Mouse (Mus musculus) gonadal fat pad, adult 2 months (tissue): ENCODE results near the gene Zfp108. TPM values are rescaled to one million over a fixed set of nuclear protein-coding genes. Genes with fewer than 3 reads are reported as not detected.

ENCODE experiments used
- DNase-seq: peaks from one replicate; pipeline ENCODE4 v3.0.0-alpha.2; 2012; ENCODE audit warnings: low read depth
- polyA plus RNA-seq: library from polyadenylated mRNA; depleted of rRNA; stranded (reverse); fragments of >200 nt; gene quantifications from 2 replicates; pipeline ENCODE4 v1.2.3, GENCODE M21; 2012; rRNA removed

Gene Zfp108
- polyA plus RNA-seq, 1 experiment: 1.9 TPM

DNA sequence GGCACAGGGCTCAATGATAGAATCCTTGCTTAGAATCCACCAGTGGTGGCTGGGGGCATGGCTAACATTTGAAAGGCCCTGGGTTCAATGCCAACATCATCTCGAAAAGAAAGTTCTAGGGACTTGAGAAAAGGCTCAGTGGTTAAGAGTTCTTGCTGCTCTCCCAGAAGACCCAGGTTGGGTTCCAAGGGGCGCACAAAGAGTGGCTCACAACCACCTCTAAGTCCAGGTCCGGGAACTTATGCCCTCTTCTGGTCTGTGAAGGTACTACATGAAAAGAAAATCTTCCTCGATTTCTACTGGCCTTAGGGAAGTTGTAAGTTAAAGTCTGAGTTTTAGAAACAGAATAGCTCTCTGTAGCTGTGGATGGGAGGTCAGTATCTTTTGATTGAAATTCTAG is 31.5 kb downstream of the Zfp108 start:
- DNase-seq: no peak

DNA sequence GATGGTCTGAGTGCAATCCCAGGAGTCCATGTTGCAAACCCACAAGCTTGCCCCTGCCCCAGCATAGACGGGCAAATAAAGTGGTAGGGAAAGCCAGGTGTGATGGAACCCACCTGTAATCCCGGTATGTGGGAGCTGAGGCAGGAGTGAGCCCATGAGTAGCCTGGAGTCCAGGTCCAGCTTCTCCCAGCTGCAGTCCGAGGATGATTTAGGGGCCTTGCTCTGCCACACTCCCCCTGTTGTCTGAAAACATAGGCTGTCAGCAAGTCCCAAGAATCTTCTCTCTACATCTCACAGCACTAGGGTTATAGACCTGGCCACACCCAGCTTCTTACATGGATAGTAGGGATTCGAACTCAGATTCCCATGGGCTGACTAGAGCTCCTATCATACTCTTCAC is 32.3 kb downstream of the Zfp108 start:
- DNase-seq: no peak

DNA sequence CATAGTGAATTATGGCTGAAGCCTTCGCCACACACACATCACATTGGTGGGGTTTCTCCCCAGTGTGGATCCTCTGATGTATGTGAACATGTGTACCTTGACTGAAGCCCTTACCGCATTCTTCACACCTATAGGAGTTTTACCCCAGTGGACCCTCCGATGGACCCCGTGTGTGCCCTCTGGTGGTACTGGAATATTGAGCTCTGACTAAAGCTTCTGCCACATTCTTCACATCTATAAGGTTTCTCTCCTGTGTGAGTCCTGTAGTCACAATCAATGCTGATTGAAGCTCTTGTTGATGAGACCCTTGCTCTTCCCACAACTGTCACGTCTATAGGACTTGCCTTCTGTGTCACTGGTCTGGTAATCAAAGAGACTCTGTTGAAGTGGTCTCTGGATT is 33.1 kb downstream of the Zfp108 start:
- DNase-seq: no peak

- no peak for DNase-seq
Observed at GRCm38 (mm10) chr7:24288512-24288911, 33.9 kb downstream of the Zfp108 start.

GRCm38 (mm10) chr7:24290106-24290693 is 35.6 kb downstream of the Zfp108 start:
- no peak for DNase-seq

GRCm38 (mm10) chr7:24291387-24292090 is 36.9 kb downstream of the Zfp108 start:
- DNase-seq: no peak

DNA sequence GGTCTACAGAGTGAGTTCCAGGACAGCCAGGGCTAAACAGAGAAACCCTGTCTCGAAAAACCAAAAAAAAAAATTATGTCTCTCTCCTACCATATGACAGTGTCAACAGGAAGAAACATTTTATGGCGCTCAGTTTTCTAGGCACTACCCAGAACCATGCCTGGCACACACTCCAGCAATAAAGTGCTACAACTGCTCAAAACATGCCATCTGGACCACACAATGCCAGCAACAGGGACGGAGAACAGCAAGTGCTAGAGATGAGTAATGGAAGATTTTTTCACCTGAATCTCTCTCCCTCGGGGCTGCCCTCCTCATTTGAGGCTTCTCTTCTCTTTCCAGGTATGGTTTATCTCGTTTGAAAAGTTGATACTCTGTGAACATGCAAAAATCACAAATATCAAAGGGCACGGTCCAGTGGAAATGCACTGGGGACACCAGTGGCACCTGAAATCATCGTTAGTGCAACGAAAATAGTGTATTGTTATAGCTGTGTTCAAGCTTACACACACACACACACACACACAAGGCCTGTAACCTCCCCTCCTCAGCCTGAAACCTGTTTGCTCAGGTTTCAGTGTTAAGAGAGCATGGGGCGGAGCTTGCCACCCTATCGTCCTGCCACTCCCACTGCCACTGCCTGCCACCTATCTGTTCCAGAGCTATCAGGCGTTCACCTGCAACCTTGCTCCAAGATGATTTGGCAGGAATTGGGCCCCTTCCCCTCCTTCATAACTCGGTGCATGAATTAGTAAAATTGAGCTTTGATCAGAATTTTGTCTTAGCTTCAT is 38.7 kb downstream of the Zfp108 start:
- no peak for DNase-seq

- no peak for DNase-seq
Observed at GRCm38 (mm10) chr7:24294763-24295162, 40.2 kb downstream of the Zfp108 start.

DNA sequence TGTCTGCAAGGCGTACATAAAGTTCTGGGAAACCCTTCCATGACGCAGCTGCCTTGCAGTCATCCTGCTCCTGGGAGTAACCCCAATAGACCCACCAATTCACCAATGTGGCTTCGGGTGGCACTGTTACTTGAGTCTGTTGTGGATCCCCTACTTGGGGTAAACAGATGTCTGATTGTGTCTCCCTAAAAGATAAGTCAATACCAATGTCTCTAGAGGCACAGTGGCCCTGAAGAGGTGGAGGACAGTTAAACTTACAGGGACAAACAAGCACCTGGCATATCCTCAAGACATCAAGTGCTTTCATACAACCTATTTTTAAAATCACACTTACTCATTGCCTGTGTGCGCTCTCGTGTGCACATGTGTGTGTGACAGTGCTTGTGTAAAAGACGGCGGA is 40.8 kb downstream of the Zfp108 start:
- DNase-seq: no peak

GRCm38 (mm10) chr7:24296386-24296785 is 41.8 kb downstream of the Zfp108 start:
- DNase-seq: no peak

GRCm38 (mm10) chr7:24297361-24298095 is 42.9 kb downstream of the Zfp108 start:
- no peak for DNase-seq

- DNase-seq: no peak
Observed at GRCm38 (mm10) chr7:24298635-24298972, 44.0 kb downstream of the Zfp108 start.

DNA sequence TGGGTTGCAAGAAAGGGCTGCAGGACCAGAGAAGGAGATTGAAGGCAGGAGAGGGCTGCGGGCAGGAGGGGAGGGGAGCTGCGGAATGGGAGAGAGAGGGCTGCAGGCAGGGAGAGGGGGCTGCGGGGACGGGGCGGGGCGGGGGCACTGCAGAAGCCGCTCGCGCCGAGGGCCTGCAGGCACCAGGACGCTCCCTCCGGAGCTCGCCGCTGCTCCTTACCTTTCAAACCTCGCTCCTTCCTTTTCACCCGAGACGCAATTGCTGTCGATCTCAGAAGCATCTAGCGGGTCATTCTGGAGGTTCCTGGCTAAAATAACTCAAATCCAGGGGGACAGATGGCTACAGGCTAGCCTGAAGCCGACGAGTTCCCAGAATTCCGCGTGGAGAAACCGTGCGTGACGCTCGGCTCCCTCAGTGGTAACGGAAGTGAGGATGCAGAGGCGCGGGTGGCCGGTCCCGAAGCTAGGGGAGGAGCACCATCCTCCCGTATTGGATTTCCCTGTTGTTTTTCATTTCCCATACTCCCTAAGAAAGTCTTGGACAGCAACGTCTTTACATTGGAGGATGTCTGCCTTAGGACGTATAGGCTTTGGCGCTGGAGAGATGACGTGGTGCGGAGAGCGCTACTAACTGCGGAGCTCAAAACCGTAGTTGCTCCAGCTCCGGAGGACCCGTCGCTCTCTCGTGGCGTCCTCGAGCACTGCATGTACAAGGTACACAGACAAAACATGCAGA is 44.5 kb downstream of the Zfp108 start:
- DNase-seq: no peak

DNA sequence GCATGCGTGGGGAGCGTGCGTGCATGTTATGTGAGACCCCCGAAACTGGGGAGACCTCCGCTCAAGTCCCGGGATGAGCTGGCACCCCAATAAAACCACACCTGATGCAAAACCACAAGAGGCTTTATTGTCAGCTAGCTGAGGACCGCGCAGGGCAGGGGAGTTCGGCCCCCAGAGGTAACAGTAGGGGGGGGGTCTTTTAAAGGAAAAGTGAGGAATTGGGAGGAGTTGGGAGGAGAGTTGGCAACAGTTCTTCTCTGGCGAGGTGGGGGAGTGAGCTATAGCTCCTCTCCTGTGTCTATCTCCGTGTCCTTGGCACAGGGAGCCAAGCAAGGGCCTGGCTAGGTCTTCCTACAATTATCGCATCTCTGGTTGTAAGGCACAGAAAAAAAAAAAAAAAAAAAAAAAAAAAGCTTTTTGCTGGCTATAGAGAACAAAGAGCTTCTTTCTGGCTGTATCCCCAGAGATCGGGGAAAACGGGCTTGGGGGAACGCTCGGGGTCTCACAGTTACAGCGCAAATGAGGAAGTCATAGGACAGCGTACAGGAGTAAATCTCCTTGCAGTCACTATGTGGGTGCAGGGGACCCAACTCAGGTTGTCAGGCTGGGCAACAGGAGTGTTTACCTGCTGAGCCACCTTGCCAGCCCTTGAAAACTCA is 45.4 kb downstream of the Zfp108 start:
- no peak for DNase-seq

DNA sequence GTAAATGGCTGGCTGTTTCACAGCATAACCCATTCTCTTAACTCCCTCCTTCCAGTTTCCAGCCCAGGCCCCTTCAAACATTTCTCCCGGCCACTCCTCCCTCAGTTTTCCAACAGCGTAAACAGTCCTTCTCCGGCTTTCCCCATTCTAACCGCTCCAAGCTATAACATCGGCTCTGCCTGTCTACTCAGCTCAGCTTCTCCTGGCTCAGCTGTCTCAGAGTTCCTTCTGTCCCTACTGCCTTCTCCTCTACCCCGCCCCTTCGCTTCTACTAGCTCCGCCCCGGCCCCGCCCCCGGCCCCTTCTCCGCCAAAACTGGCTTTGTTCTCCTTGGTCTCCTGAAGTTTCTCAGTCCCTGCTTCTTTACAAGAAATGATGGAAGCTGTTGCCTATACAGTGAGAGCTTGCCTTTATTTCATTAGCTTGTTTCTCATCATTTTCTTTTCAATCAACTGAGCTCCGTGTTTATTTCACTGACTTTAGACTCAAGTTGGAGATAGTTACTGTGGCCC is 46.2 kb downstream of the Zfp108 start, which contains the start of gene Zfp61:
Gene Zfp61 (minus strand): TSS at position 462 of the 512 bp plus-strand sequence.
- DNase-seq: no peak

Other genes starting within 250 kb of the Zfp108 start
- gene Vmn1r183, start 201.5 kb upstream of the Zfp108 start, polyA plus RNA-seq: not detected in 2 replicates
- 13.1 and 14.2 TPM in 2 replicates for gene Zfp180, start 172.9 kb upstream of the Zfp108 start, polyA plus RNA-seq
- gene Zfp112, start 142.5 kb upstream of the Zfp108 start, polyA plus RNA-seq: 2.6 TPM in 2 replicates
- 6.0 and 6.7 TPM in 2 replicates for gene Zfp235, start 120.6 kb upstream of the Zfp108 start, polyA plus RNA-seq
- gene Zfp114, start 79.7 kb upstream of the Zfp108 start, polyA plus RNA-seq: 0.18 and 0.27 TPM in 2 replicates
- 3.0 and 3.6 TPM in 2 replicates for gene Zfp111, start 43.4 kb upstream of the Zfp108 start, polyA plus RNA-seq
- gene Zfp109, start 17.2 kb upstream of the Zfp108 start, polyA plus RNA-seq: 1.6 TPM in 2 replicates
- 2.4 and 3.2 TPM in 2 replicates for gene Zfp93, start 15.6 kb downstream of the Zfp108 start, polyA plus RNA-seq
- gene Zfp61, start 46.4 kb downstream of the Zfp108 start, polyA plus RNA-seq: 9.0 and 9.8 TPM in 2 replicates
- gene Zfp94, start 61.9 kb downstream of the Zfp108 start, polyA plus RNA-seq: 7.2 and 7.4 TPM in 2 replicates
- gene Tescl, start 79.1 kb downstream of the Zfp108 start, polyA plus RNA-seq: 1.5 and 8.3 TPM in 2 replicates
- 0.04 TPM in 1 of 2 replicates, not detected in the other for gene Lypd5, start 94.4 kb downstream of the Zfp108 start, polyA plus RNA-seq
- gene Kcnn4, start 115.5 kb downstream of the Zfp108 start, polyA plus RNA-seq: 7.3 and 10.2 TPM in 2 replicates
- gene Smg9, start 144.8 kb downstream of the Zfp108 start, polyA plus RNA-seq: 51.5 and 58.6 TPM in 2 replicates
- 7.9 and 10.0 TPM in 2 replicates for gene Irgc1, start 197.5 kb downstream of the Zfp108 start, polyA plus RNA-seq
- 7.1 and 11.3 TPM in 2 replicates for gene Plaur, start 207.7 kb downstream of the Zfp108 start, polyA plus RNA-seq
- gene Cadm4, start 227.2 kb downstream of the Zfp108 start, polyA plus RNA-seq: 3.0 and 5.7 TPM in 2 replicates